Mouse (Mus musculus) gastrocnemius, adult 2 months (tissue): ENCODE measurements around the gene Ganc. TPM values are rescaled to one million over a fixed set of nuclear protein-coding genes. Genes with fewer than 3 reads are reported as not detected.
A peak's percentile ranks its signal among the peaks of the same experiment; 100 is the strongest.

Experiments
- DNase-seq: peaks from one replicate; pipeline ENCODE4 v3.0.0; 2022
- H3K27ac ChIP-seq: fragments of 200-600 bp; 2 replicates; pipeline ENCODE4 v1.8.1; 2022; ENCODE audit warnings: mild to moderate bottlenecking
- H3K4me3 ChIP-seq: fragments of 200-600 bp; 2 replicates; pipeline ENCODE4 v1.8.1; 2022; ENCODE audit warnings: mild to moderate bottlenecking, moderate library complexity
- CTCF ChIP-seq: fragments of 200-600 bp; IDR thresholded peaks from 2 replicates; pipeline ENCODE4 v1.8.1; 2022; ENCODE audit warnings: antibody characterized with exemption, mild to moderate bottlenecking, moderate library complexity
- intact Hi-C: fragments of 180-260 bp; cut with DNase I; formaldehyde crosslinking; loops from one replicate; pipeline ENCODE4 v1.15.1; 2025
- total RNA-seq, 2 experiments: library from RNA; stranded (reverse); gene quantifications; 2 replicates each; pipeline ENCODE4 v1.2.3; 2021

The Ganc gene
- total RNA-seq, 2 experiments from 2014 or later: 29.7 to 34.3 TPM

DNA sequence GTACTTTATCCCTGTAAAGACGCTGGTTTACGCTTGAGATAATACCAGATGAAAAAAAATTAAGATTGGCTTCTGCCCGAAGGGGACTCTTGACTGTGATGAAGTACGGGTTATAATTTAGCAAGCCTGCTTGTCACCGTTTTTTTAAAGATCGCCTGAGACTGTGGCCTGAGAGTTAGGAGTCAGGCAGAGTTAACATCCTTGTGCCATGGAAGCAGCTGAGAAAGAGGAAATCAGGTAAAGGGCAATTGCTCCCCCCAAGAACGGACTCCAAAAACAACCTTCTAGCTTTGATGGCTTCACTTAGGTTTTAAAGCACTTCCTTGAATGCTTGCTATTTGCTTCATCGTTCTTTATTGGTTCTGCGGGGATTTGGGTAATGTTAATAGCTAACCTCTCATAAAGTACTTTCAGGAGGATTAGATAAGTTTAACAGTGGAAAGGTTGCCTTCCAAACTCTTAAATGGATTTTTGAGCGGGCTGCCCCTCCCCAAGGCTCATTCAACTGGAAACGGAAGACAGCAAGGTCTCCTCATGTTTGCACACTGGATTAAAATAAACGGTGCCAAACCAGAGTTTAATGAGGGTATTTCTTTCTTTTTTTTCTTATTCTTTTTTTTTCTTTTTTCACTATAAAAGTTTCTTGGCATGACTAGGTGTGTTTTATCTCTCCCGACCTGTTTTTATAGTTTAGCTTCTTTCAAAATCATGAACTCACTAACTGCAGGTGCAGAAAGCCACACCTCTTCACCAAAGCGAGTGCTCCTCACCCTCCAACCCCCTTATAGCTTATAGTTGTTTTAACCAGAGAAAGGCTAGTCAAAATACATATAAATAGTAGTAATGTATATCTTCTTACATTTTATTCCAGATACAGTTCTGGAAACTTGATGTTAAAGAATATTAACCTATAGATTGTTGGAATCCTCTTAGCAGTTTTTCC, 1.4 kb downstream of the Ganc start:
- DNase-seq: no peak
- intact Hi-C loops: loop anchor here (2.0 to 5.0 kb wide), 3 partner anchors 37 to 162 kb away; partner anchors contain the start of gene Snap23
- peak overlapping the region; percentile 99 for H3K27ac ChIP-seq
- TF ChIP-seq CTCF: no peak
- H3K4me3 ChIP-seq: peak overlapping the region; percentile 79

DNA sequence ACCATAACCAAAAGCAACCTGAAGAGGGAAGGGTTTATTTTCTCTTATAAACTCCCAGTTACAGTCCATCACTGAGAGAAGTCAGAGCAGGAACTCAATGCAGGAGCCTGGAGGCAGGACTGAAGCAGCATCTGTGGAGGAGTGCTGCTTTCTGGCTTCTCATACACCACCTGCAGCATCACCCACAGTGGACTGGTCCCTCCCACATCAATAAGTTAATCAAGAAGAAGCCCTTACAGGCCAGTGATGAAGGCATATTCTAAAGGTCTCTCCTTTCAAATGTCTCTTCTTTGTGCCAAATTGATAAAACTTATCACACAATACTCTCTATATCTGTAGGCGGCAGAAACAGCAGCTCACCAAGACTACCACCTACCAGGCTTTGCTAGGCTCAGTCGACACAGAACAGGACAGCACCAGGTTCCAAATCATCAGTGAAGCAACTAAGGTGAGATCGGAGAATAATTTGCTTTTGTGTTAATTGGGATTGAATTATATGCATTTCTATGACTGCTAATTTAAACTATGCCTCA, 7.5 kb downstream of the Ganc start:
- intact Hi-C loops: no loop called here
- Histone ChIP-seq H3K27ac (no peak overlapping the region), H3K4me3 (no peak overlapping the region)
- DNase-seq: no peak
- no peak for TF ChIP-seq CTCF

DNA sequence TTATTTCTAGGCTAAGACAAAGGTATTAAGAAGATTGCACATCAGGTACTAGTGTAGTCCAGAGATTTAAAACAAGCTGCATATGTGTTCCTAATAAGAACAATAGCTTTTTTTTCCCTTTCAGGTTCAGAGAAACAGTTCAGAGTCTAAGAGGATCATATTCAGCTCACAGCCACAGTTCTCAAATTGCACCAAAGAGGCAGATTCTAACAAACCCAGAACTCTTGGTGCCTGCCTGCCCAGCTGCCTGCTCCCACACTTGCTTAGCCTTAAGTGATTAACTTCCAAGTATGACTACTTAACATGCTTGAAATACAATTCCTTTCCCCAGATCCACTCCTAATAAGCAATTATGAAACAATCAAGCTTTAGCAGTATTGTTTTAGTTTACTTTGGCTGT, 10.4 kb downstream of the Ganc start:
- no peak for DNase-seq
- no peak for TF ChIP-seq CTCF
- Histone ChIP-seq H3K27ac (peak overlapping the region; percentile 89), H3K4me3 (no peak overlapping the region)
- intact Hi-C loops: no loop called here

DNA sequence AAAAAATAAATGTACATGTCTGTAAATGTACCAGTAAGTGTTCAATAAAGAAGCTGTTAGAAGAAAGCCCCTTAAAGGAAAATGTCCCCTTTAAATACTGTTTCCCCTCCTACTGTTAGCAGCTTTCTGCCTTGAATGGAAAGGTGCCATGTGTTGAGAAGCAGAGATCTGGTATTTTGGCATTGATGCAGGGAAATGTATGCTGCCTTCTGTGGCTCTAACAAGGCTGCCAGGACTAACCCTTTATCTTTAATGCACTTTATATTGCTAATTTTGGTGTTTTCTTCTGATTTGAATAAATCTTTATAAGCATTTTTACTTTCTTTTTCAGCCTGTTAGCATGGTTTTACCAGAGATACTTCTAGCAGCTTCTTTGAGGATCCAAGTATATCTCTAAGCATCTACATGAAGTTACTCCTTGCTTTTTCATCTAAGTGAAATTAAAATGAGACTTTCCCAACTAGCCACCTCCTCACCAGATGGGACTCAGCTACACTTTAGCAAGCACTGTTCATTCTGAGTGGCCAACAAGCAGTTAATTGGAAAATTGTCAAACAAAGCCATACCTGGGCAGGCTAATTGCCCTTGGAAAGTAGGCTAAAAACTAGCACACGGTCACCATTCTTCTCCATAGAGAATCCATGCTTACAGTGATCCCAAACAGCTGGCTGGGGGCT, 11.2 kb downstream of the Ganc start:
- Histone ChIP-seq H3K27ac (peak overlapping the region; percentile 89), H3K4me3 (no peak overlapping the region)
- no peak for DNase-seq
- no peak for TF ChIP-seq CTCF
- intact Hi-C loops: no loop called here

DNA sequence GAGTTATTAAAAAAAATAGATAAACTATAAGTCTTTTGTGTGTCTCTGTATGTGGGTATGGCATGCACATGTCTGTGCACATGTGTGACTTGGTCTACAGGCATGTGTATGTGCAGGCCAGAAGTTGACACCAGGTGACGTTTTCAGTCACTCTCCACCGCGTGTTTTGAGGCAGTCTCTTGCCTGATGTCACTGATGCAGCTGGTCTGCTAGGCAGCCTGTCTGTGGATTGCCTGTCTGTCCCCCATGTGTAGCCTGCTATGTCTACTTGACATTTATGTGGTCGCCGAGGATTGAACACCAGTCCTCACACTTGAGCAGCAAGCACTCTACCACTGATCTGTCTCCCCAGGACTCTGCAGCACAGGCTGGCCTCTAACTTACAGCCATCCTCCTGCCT, 20.7 kb downstream of the Ganc start:
- no peak overlapping the region for H3K4me3 ChIP-seq
- DNase-seq: no peak
- TF ChIP-seq CTCF: no peak
- intact Hi-C loops: no loop called here
- H3K27ac ChIP-seq: no peak overlapping the region

DNA sequence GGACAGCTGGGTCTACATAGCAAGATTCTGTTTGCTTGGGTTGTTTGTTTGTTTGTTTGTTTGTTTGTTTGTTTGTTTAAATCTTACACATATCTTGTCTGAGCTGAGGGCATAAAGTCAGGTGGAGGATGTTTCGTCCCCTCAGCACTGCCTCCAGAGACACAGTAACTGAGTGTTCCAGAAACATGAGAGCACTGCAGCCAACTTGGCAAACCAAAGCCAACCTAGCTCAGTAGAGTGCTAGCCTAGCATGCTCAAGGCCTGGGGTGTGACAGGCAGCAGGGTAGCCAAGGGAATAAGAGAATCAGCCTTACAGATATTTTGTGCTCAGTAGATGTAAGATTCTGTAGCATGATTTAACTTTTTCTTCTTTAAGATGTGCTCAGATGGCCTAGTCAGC, 40.8 kb downstream of the Ganc start:
- Histone ChIP-seq H3K27ac (peak overlapping the region; percentile 89), H3K4me3 (no peak overlapping the region)
- intact Hi-C loops: loop anchor here (5.0 kb wide), 1 partner anchor 42 kb away; the partner anchor contains the start of genes Ganc and Tmem87a
- peak; percentile 82 for DNase-seq
- no peak for TF ChIP-seq CTCF

DNA sequence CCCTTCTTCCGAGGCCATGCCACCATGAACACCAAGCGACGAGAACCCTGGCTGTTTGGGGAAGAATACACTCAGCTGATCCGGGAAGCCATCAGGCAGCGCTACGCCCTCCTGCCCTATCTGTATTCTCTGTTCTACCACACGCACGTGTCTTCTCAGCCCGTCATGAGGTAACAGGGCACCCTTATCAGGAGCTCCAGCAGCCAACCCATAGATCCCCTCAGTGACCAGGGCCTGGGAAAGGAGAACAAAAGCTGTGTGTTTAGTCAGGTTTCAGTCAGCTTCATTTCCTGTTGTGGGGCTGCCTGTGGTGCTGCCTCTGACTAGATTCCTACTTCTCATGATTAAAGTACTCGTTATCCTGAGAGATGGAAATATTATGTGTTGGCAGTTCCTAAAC, 42.7 kb downstream of the Ganc start:
- no peak for TF ChIP-seq CTCF

DNA sequence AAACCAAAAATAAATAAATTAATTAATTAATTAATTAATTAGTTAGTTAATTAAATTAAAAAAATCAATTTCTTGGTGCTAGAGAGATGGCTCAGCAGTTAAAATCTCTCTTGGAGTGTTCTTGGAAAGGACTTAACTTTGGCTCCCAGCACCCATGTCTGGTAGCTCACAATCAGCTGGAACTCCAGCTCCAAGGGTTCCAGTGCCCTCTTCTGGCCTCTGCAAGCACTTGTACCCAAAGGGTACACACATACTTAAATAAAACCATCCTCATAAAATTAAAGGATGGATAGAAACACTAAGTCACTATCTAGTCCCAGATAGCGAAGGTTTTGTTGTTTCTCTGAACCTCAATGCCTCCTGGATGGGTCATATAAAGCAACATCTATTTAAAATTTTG, 43.6 kb downstream of the Ganc start:
- Histone ChIP-seq H3K4me3 (no peak overlapping the region), H3K27ac (no peak overlapping the region)
- DNase-seq: no peak
- intact Hi-C loops: loop anchor here (2.0 kb wide), 1 partner anchor 13 kb away; no protein-coding TSS in a partner anchor
- peak; percentile 37; the same call in 1 of the 2 replicates for TF ChIP-seq CTCF

More for the DNA sequence above, 42.7 kb downstream of the Ganc start:
- H3K4me3 ChIP-seq: no peak overlapping the region
- intact Hi-C loops: loop anchor here (2.0 kb wide), 1 partner anchor 14 kb away; no protein-coding TSS in a partner anchor
- peak overlapping the region; percentile 89; the same call in 1 of the 2 replicates for H3K27ac ChIP-seq
- no peak for DNase-seq

DNA sequence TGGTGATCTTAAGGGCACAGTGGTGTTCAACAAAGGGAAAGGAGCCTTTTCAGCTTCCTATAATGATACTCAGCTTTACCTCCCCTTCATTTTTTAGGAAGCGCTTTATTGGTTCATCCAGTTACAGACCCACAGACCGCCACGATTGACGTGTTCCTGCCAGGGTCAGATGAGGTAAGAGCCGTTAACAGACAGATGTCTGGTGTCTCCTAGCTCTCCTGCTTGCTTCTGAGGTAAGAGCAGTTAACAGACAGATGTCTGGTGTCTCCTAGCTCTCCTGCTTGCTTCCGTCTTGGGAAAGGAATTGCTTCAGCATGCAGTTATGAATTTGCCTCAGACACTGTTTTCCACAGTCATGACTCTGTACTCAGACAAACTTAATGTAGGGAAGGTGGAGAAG, 47.0 kb downstream of the Ganc start:
- DNase-seq: no peak
- TF ChIP-seq CTCF: no peak
- Histone ChIP-seq H3K27ac (no peak overlapping the region), H3K4me3 (no peak overlapping the region)
- intact Hi-C loops: no loop called here

DNA sequence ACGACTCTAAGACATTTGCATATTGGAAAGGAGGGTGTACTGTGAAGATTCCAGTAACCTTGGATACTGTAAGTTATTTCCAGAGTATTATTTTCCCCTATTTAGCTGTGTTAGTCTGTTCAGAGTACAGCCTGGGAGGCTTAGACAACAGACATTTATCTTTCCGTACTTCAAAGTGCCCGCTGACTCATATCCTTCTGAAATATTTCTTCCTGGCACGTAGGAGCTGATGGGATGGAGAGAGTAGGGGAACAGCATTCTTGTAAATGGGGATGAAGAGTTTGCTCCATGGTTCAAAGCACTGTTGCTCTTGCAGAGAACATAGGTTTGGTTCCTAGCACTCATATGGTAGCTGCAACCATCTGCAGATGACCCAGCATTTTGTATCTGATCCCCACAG, 48.9 kb downstream of the Ganc start:
- Histone ChIP-seq H3K27ac (no peak overlapping the region), H3K4me3 (no peak overlapping the region)
- DNase-seq: no peak
- intact Hi-C loops: no loop called here
- no peak for TF ChIP-seq CTCF

DNA sequence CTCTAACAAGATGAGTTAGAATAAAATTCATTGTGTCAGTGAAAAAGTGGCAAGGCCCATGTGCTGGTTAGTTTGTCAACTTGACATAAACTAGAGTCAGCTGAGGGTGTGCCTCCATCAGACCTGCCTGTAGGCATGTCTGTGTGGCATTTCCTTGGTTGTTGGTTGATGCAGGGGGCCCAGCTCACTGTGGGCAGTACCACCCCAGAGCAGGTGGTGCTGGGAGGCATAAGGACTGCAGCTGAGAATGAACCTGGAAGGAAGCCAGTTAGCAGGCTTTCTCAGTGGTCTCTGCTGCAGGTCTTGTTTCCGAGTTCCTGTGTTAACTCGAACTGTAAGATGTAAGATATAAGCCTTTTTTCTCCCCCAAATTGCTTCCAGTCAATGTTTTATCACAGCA, 51.3 kb downstream of the Ganc start:
- TF ChIP-seq CTCF: no peak
- intact Hi-C loops: no loop called here
- Histone ChIP-seq H3K4me3 (no peak overlapping the region), H3K27ac (no peak overlapping the region)
- DNase-seq: no peak

DNA sequence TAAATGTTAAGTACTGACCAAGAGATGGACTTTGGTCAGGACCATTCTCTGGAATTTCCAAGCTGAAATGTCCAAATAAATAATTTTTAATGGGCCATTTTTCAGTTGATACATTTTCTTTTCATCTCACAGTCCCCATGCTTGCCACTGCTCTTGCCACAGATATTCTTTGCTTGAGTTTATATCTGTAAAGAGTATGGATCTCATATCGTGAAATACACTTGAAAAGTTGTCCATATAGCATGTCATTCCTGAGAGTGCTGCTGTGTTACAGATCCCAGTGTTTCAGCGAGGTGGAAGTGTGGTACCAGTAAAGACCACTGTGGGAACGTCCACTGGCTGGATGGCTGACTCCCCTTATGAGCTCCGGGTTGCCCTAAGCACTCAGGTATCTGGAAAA, 52.0 kb downstream of the Ganc start, which contains the start of gene Capn3:
Gene Capn3 (plus strand): TSS at position 301 of the 400 bp plus-strand sequence.
- H3K4me3 ChIP-seq: no peak within 1 kb of the TSS
- no peak for DNase-seq
- intact Hi-C loops: no loop called here
- TF ChIP-seq CTCF: no peak
- H3K27ac ChIP-seq: no peak within 1 kb of the TSS
